Mouse (Mus musculus) forebrain, embryonic 11.5 days (tissue): ENCODE measurements around the gene Zfp493. TPM values are rescaled to one million over a fixed set of nuclear protein-coding genes. Genes with fewer than 3 reads are reported as not detected.
A peak's percentile ranks its signal among the peaks of the same experiment; 100 is the strongest.
"Not testable (repeated sequence)": the region's sequence is repeated elsewhere in the genome, so short reads cannot be mapped to it uniquely, and the experiment has no call there.

ENCODE experiments used
- ATAC-seq: fragments of 200-750 bp; cut with Nextera tagmentation; replicated peaks from 2 replicates; pipeline ENCODE4 v1.8.0; 2017; ENCODE audit warnings: moderate TSS enrichment; ENCODE audit not compliant: low FRiP score
- DNase-seq: peaks from one replicate; pipeline ENCODE4 v3.0.0-alpha.2; 2017; ENCODE audit warnings: low spot score
- H3K27ac ChIP-seq: fragments of 300-500 bp; sonication (generic); 2 replicates; pipeline ENCODE4 v1.5.1; 2014; ENCODE audit warnings: low read depth, low read length
- H3K27me3 ChIP-seq: fragments of 300-500 bp; sonication (generic); 2 replicates; pipeline ENCODE4 v1.6.1; 2014; ENCODE audit warnings: mild to moderate bottlenecking, low read length, mixed read lengths; ENCODE audit not compliant: control insufficient read depth, insufficient read depth
- H3K36me3 ChIP-seq: fragments of 300-500 bp; sonication (generic); 2 replicates; pipeline ENCODE4 v1.6.1; 2014; ENCODE audit warnings: mild to moderate bottlenecking, low read length, moderate library complexity, mixed read lengths; ENCODE audit not compliant: control insufficient read depth, insufficient read depth
- H3K4me1 ChIP-seq: fragments of 300-500 bp; sonication (generic); replicated peaks from 2 replicates; pipeline ENCODE4 v1.6.1; 2014; ENCODE audit warnings: low read length, mixed read lengths; ENCODE audit not compliant: control insufficient read depth, insufficient read depth
- H3K4me2 ChIP-seq: fragments of 300-500 bp; sonication (generic); 2 replicates; pipeline ENCODE4 v1.6.1; 2014; ENCODE audit warnings: low read depth, mild to moderate bottlenecking, low read length, moderate library complexity, mixed read lengths; ENCODE audit not compliant: severe bottlenecking
- H3K4me3 ChIP-seq: fragments of 300-500 bp; sonication (generic); 2 replicates; pipeline ENCODE4 v1.5.1; 2014; ENCODE audit warnings: low read depth, low read length
- H3K9ac ChIP-seq: fragments of 300-500 bp; sonication (generic); 2 replicates; pipeline ENCODE4 v1.6.1; 2014; ENCODE audit warnings: low read length
- H3K9me3 ChIP-seq: fragments of 300-500 bp; sonication (generic); 2 replicates; pipeline ENCODE4 v1.6.1; 2016; ENCODE audit warnings: low read length, mixed read lengths; ENCODE audit not compliant: control insufficient read depth
- WGBS: fragments of 180-500 bp; shearing (Covaris S2); extraction: QIAGEN DNeasy Blood & Tissue Kit; methylation state at CpG from one replicate; pipeline ENCODE4 v1.1.7; 2014; 5-methylcytosine and 5-hydroxymethylcytosine counted together
- polyA plus RNA-seq: library from polyadenylated mRNA; unstranded; fragments of >200 nt; fragmentation: Nextera tagmentation; extraction: Ambion mirVana; gene quantifications from 2 replicates; pipeline ENCODE4 v1.2.1, GENCODE M21; 2014

The Zfp493 gene
- 4.1 and 4.9 TPM in 2 replicates for polyA plus RNA-seq

DNA sequence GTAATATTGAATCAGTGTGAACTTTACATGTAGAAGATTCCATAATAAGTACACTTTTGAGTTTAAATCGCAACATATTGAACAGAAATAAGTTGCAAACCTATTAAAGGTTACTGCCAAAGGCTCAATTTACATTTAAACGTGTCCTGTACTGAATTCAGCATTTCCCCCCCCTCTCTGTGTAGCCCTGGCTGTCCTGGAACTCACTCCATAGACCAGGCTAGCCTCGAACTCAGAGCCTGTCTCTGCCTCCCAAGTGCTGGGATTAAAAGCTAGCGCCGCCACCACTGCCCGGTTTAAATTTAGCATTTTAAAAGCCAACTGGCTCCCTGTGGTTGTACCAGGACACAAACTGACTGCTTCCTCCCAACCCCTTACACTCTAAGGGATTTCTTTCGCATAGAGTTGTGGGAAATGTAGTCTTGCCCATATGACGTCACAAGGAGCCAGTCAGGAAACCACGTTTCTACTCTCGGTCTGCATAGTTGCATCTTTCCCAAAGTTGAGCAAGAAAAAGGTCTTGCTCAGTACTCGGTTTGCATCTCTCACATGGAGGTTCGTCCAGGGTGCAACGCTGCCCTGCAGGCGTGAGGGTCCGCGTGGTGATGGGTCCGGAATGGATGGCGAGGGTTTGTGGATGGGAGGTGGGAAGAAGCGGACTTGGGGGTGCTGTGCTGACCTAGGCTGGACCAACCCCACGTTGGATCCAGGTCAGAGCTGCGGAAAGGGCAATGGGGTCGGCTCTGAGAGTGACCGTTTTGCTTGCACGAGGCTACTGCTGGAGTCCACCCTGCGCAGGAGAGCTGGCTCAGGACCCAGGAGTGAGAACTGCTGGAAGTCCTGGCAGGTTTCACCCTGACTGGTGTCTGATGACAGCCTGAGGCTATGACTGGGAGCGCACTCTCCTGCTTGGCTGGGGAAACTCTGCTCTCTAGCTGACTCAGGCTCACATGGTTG lies at the start of gene Zfp493:
Zfp493 (plus strand) TSS at position 429 of the 957 bp plus-strand sequence.
- Histone ChIP-seq H3K4me3 (peak within 1 kb of the TSS; percentile 44), H3K27ac (no peak within 1 kb of the TSS), H3K36me3 (no peaks in the 10 kb centered on the region), H3K9ac (peak within 1 kb of the TSS; percentile 67), H3K27me3 (no peaks in the 10 kb centered on the region), H3K9me3 (no peaks in the 10 kb centered on the region), H3K4me2 (peak within 1 kb of the TSS; percentile 66), H3K4me1 (no peaks in the 10 kb centered on the region)
- ATAC-seq = peak; percentile 97
- peak; percentile 67 for DNase-seq
- 7% methylated on average over 26 of the region's 26 CpGs for WGBS

DNA sequence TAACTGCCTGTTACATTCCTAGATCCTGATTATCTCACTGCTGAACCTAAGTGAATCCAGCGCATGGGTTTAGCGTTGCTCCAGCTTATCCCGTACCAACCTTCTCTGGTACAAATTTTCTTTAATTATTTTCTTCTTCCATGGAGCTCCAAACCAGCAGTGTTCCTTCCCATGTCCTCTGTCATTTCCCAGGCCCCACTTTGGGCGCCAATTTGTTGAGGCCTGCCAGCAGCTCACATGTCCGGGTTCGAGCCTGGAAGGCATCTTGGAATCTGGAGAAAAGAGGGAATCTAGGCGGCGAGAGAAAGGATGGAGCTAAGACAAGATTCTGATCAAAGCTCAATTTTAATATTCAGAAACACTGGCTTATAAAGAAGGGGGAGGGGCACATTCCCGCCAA lies 45.1 kb upstream of the Zfp493 start:
- not testable (repeated sequence) for H3K36me3 ChIP-seq, ATAC-seq, H3K4me1 ChIP-seq, H3K4me3 ChIP-seq, DNase-seq, H3K9ac ChIP-seq, H3K4me2 ChIP-seq, H3K9me3 ChIP-seq, H3K27me3 ChIP-seq, H3K27ac ChIP-seq
- WGBS = 91% methylated on average over 9 of the region's 9 CpGs

DNA sequence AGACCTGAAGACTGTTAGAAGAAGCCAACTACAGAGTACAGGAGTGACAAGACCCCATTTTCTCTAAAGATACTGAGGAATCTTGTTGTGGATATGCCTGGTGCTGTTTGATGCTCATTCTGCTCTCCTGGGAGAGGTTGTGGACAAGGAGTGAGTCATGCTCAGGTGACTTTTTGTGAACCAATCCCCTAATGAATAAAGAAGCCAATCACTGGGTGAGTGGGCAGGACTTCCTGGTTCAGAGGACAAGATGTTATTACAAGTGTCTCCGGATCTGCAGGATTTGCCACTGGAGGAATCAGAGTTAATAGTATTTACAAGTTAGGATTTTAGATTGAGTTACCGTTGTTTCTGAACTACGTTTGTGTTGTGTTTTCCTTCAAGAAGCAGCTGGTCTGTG lies 36.6 kb upstream of the Zfp493 start:
- no peaks in the 10 kb centered on the region for H3K27me3 ChIP-seq

DNA sequence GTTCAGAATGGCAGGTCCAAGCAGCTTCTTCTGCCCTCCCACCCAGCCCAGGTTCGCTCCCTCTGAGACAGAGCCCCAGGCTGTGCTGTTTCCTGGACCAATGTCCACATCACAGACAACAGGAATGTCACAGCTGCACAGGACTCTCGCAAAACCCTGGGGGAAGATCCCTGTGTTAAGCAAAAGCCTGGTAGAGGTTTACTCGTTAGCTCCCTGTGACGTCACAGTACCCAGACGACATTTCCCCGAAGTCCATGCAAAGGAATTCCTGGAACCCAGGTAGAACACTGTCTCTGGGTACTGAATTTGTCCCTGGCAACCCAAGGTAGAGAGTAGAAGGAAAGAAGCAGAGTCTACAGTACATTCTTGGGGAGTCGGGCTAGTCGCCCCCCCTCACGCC lies 35.6 kb upstream of the Zfp493 start:
- no peaks in the 10 kb centered on the region for H3K27me3 ChIP-seq
- H3K9me3 ChIP-seq = no peaks in the 10 kb centered on the region
- H3K4me1 ChIP-seq = no peaks in the 10 kb centered on the region
- H3K4me2 ChIP-seq = no peak overlapping the region
- no peak for DNase-seq
- no peak overlapping the region for H3K4me3 ChIP-seq
- no peak overlapping the region for H3K9ac ChIP-seq
- no peak overlapping the region for H3K27ac ChIP-seq
- ATAC-seq = no peak
- WGBS = 91% methylated on average over 9 of the region's 9 CpGs
- H3K36me3 ChIP-seq = peaks cover under 1% of the 10 kb centered on the region; the same call in 1 of the 2 replicates

More for the DNA sequence above, 36.6 kb upstream of the Zfp493 start:
- H3K27ac ChIP-seq = no peak overlapping the region
- H3K9ac ChIP-seq = no peak overlapping the region
- H3K4me2 ChIP-seq = no peak overlapping the region
- no peaks in the 10 kb centered on the region for H3K9me3 ChIP-seq
- ATAC-seq = no peak
- no peaks in the 10 kb centered on the region for H3K4me1 ChIP-seq
- no peak for DNase-seq
- no peaks in the 10 kb centered on the region; the same call in 1 of the 2 replicates for H3K36me3 ChIP-seq
- H3K4me3 ChIP-seq = no peak overlapping the region
- WGBS = 90% methylated on average over 3 of the region's 3 CpGs

DNA sequence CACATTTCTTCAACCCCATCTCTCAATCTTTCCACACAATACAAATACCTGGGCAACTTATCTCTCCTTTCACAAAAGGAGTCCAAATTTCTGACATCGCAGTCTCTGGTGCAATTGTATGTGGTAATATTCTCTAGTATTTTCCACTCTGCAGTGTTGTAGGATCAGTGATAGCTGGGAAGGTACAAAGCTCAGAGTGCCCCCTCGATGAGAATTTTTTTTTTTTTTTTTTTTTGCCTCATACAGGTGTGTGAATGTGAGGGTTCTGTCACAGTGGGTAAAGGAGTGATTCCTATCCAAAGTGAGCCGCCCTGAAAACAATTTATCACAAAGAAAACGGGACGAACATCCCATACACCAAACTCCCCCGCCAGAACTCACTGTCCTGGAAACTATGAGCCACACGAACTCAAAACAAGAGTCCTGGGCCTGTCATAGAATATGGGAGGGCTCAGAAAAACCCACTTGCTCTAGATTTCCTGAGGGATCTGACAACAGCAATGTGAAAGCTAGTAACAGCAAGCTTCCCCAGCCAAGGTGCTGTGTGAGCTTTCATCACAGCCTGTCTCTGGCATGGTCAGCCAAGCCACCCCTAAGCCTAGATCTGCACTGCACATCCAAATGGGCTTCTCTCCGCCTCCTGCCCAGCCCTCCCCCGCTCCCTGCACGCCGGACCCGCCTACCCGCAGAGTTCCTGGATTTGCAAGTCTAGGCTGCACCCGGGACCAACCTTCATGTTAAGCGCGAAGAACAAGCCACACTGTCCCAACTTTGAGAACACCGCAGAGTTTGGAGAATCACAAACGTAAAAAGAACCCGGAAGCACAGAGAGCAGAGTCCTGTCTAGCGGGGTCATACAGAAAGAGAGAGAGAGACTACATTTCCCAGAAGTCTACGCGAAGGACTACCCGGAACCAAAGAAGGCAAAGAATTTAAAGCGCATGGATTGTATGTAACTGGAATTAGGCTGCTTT lies 24.9 kb upstream of the Zfp493 start, which contains the start of gene Zfp85:
Zfp85 (minus strand) TSS at position 896 of the 974 bp plus-strand sequence.
- Histone ChIP-seq H3K36me3 (no peaks in the 10 kb centered on the region), H3K27me3 (no peaks in the 10 kb centered on the region), H3K9ac (peak within 1 kb of the TSS; percentile 60), H3K4me2 (peak within 1 kb of the TSS; percentile 59), H3K9me3 (no peaks in the 10 kb centered on the region), H3K27ac (no peak within 1 kb of the TSS), H3K4me1 (no peaks in the 10 kb centered on the region), H3K4me3 (peak within 1 kb of the TSS; percentile 64)
- DNase-seq (peak; percentile 75), ATAC-seq (peak; percentile 93)
- WGBS = 8% methylated on average over 24 of the region's 24 CpGs

DNA sequence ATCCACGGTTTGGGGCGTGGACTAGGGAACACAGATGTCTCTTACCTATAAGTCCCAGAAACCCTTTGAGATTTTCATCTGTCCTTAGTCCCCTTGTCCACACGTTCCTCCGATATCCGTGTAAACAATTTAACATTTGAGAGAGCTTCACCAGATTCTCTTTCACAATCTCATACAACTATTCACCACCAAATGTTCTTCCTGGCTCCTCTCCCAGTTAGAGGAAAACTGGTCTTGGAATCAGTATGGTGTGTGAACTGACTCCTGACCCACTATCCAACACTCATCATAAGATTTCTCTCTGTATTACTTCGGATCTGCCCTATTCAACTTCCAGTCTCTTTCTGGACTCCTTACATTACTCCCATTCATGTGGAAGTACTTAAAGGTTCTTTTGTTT lies 23.7 kb upstream of the Zfp493 start:
- ATAC-seq = no peak
- WGBS = 81% methylated on average over 6 of the region's 6 CpGs
- no peaks in the 10 kb centered on the region for H3K27me3 ChIP-seq
- no peaks in the 10 kb centered on the region for H3K4me1 ChIP-seq
- H3K36me3 ChIP-seq = no peaks in the 10 kb centered on the region
- no peak overlapping the region for H3K4me3 ChIP-seq
- no peak overlapping the region for H3K4me2 ChIP-seq
- no peaks in the 10 kb centered on the region for H3K9me3 ChIP-seq
- DNase-seq = no peak
- H3K27ac ChIP-seq = no peak overlapping the region
- no peak overlapping the region for H3K9ac ChIP-seq

DNA sequence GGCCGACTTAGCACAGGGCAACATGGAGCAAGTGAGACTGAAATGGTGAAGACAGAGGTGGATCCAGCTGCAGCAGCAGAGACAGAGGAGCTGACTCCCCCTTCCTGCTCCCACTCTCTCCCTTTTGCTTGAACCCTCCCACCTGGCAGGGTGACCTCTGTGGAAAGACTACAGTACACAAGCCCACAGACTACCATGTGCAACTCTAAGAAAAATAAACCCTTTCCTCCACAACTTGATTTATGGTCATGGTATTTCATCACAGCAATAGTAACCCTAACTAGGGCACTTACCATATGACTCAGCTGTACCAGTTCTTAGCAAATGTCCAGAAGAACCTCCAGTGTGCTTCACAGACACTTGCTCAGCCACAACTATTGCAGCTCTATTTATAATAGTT lies 19.5 kb upstream of the Zfp493 start:
- ATAC-seq (no peak), DNase-seq (no peak)
- Histone ChIP-seq H3K4me3 (no peak overlapping the region), H3K27me3 (no peaks in the 10 kb centered on the region), H3K9me3 (no peaks in the 10 kb centered on the region), H3K4me1 (no peaks in the 10 kb centered on the region), H3K9ac (no peak overlapping the region), H3K4me2 (no peak overlapping the region), H3K36me3 (no peaks in the 10 kb centered on the region), H3K27ac (no peak overlapping the region)
- WGBS = 80% methylated on average over 1 of the region's 1 CpGs

DNA sequence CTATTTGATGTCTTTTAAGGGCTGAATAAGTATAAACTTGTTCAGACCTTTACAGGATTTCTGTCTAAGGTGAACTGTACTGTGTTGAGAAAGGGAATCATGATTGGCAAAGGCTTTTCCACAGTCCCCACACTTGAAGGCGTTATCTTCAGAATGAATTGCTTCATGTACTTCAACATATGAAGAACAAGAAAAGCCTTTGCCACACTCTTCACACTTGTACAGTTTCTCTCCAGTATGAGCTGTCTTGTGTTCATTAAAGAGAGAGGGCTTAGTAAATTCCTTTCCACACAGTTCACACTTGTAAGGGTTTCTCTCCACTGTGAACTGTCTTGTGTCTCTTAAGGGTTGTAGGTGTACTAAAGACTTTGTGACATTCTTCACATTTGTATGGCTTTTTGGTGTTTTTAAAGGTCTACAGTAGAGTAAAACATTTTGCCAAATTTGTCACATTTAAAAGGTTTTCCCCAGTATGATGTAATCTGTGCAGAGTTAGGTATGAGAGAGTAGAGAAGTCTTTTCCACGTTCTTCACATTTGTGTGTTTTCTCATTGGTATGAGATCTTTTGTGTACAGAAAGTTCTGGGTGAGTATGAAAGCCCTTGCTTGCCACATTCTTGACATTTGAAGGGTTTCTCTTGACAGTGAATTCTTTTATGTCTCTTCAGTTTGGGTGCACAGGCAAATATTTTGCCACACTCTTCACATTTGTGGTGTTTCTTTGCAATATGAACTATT lies 16.3 kb upstream of the Zfp493 start:
- Histone ChIP-seq H3K9me3 (no peaks in the 10 kb centered on the region), H3K27me3 (no peaks in the 10 kb centered on the region), H3K27ac (no peak overlapping the region), H3K4me3 (no peak overlapping the region), H3K9ac (no peak overlapping the region), H3K36me3 (no peaks in the 10 kb centered on the region), H3K4me2 (no peak overlapping the region), H3K4me1 (no peaks in the 10 kb centered on the region)
- DNase-seq = no peak
- WGBS = 81% methylated on average over 2 of the region's 2 CpGs
- ATAC-seq = no peak
